Mouse (Mus musculus) erythroblast, embryonic 14.5 days (primary cell): ENCODE results near the gene Coro6. TPM values are rescaled to one million over a fixed set of nuclear protein-coding genes. Genes with fewer than 3 reads are reported as not detected.
A peak's percentile ranks its signal among the peaks of the same experiment; 100 is the strongest.

ENCODE experiments used
- H3K27me3 ChIP-seq: 2 replicates; pipeline ENCODE4 v1.6.1; 2012; ENCODE audit warnings: inconsistent platforms; ENCODE audit not compliant: control insufficient read depth
- H3K36me3 ChIP-seq: 2 replicates; pipeline ENCODE4 v1.6.1; 2012; ENCODE audit warnings: mild to moderate bottlenecking, inconsistent platforms; ENCODE audit not compliant: control insufficient read depth
- H3K4me1 ChIP-seq: 2 replicates; pipeline ENCODE4 v1.6.1; 2012; ENCODE audit warnings: inconsistent platforms; ENCODE audit not compliant: control insufficient read depth
- H3K4me3 ChIP-seq: replicated peaks from 2 replicates; pipeline ENCODE3; 2012; ENCODE audit warnings: moderate library complexity, mild to moderate bottlenecking, inconsistent platforms
- H3K9me3 ChIP-seq: 2 replicates; pipeline ENCODE4 v1.6.1; 2012; ENCODE audit warnings: low read length, inconsistent platforms, mixed read lengths; ENCODE audit not compliant: control insufficient read depth
- GATA1 ChIP-seq: IDR thresholded peaks from 2 replicates; pipeline ENCODE4 v1.6.1; 2012; ENCODE audit warnings: low read length, inconsistent platforms, mixed read lengths
- TAL1 ChIP-seq: IDR thresholded peaks from 3 replicates; pipeline ENCODE4 v1.6.1; 2012; ENCODE audit warnings: low read length, inconsistent platforms, mixed read lengths
- polyA plus RNA-seq: library from polyadenylated mRNA; stranded (reverse); fragments of >175 nt; gene quantifications from 2 replicates; pipeline ENCODE4 v1.2.3, GENCODE M21; 2012

Gene Coro6
- polyA plus RNA-seq, 1 experiment = not detected

DNA sequence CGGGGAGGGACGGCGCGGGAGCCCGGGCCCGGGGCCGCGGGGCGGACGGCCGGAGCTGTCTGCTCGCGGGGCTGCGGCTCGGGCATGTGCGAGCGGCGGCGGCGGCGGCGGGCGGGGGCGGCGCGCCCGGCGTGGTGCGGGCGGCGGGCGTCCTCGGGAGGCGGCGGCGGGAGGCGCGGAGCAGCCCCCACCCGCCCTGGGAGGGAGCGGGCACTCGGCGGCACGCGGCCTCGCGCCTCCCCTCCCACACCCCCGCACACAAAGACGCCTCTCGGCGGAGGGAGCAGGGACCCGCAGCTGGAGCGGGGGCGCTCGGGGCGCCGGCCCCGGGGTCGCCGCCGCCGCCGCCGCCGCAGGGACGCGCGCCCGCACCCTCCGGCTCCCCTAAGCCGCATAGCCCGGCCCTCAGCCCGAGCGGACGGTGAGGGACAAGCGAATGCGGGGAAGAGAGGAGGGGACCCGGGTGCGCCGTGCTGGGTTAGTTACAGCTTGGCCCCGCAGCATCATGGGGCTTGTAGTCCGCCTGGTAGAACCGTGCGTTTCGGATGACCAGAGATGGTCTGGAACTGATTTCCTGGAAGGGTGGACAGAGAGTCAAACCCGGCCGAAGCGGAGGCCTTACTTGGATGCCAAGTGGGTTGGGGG, 27.5 kb downstream of the Coro6 start, which contains the start of gene Ankrd13b:
TSS of gene Ankrd13b (minus strand) at position 88 of the 645 bp plus-strand sequence.
- Histone ChIP-seq H3K4me1 (peaks cover 54% of the 10 kb centered on the region), H3K9me3 (peaks cover 2% of the 10 kb centered on the region; the same call in 1 of the 2 replicates), H3K4me3 (peak within 1 kb of the TSS; percentile 64), H3K27me3 (peaks cover 50% of the 10 kb centered on the region), H3K36me3 (no peaks in the 10 kb centered on the region)
- no peak for TF ChIP-seq TAL1

DNA sequence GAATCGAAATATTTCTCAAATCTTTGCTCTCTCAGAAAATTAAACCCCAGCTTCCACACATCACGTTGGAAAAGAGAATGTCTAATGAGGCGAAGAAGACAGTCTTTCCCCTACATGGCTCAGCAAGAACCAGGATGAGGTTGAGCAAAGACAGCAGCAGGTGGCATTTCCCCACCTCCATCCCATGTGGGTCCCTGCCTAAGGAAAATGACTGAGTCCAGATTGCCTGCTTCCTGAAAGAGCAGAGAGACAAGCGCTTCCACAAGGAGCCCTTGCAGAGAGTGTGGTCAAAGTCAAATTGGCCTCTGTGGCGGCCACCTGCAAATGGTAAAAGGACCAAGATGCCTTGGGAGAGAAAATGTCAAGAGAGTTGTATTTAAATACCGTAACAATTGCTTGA, 28.2 kb downstream of the Coro6 start:
- H3K4me3 ChIP-seq = no peak overlapping the region

DNA sequence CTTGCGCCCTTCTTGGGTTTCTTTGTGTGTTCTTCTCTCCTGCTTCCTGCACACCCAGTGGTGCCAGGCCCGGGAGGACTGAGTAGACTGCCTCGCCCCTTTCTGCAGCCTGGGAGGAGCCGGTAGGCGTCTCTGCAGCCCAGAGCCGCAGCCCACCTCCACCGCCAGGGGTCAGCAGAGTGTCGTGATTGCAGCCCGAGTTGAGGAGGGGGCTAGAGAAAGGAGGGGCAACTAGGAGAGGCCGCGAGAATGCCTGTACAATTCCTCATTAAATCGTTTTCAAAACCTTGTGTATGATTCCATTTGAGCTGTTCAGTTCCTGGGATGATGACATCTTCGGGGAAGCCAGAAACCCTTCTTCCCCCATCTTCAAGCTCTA, 28.9 kb downstream of the Coro6 start:
- peak overlapping the region; percentile 65 for H3K4me3 ChIP-seq
- TF ChIP-seq TAL1 = no peak
- TF ChIP-seq GATA1 = no peak
- H3K27me3 ChIP-seq = peaks cover 50% of the 10 kb centered on the region
- H3K4me1 ChIP-seq = peaks cover 64% of the 10 kb centered on the region
- H3K36me3 ChIP-seq = no peaks in the 10 kb centered on the region
- H3K9me3 ChIP-seq = peaks cover 2% of the 10 kb centered on the region; the same call in 1 of the 2 replicates

More for the DNA sequence above, 28.2 kb downstream of the Coro6 start:
- TF ChIP-seq GATA1 (no peak), TAL1 (no peak)
- Histone ChIP-seq H3K9me3 (peaks cover 2% of the 10 kb centered on the region; the same call in 1 of the 2 replicates), H3K4me1 (peaks cover 60% of the 10 kb centered on the region), H3K27me3 (peaks cover 50% of the 10 kb centered on the region), H3K36me3 (no peaks in the 10 kb centered on the region)

DNA sequence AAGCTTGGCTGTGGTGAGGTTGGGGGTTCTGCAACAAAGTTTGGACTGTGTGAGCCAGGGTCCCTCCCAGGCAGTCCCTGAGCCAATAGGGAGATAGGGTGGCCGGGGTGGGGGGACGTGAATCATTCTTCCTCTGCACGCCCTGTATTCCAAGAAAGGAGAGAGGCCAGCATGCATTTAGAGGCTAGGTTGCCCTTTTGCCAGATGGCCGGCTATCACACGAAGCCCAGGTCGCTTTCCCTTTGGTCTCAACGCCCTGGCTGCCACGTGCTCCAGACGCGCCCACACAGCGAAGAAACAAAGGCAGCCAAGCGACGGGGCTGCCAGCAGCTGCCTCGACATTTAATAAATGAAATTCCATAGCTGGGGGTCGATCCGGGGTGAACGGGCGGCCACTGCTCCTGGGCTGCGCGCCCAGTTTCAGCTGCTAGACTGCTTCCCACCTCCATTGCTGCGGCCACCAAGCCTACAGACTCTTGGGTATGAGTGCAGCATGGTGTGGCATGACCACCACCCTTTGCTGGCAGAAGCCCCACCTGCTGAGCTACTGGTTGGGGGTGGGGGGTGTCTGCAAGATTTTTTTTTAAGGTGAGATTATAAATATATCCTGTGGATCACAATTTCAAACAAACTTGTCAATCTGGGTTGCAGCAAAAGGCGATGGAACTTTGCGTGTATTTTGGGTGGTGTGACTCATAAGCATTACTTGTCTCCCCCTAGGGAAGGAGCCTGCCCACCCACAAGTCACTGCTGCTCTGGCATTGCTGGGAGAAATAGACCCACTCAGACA, 29.5 kb downstream of the Coro6 start:
- Histone ChIP-seq H3K4me1 (peaks cover 66% of the 10 kb centered on the region), H3K36me3 (no peaks in the 10 kb centered on the region), H3K9me3 (peaks cover 2% of the 10 kb centered on the region; the same call in 1 of the 2 replicates), H3K4me3 (peak overlapping the region; percentile 65), H3K27me3 (peaks cover 50% of the 10 kb centered on the region)
- TF ChIP-seq TAL1 (no peak), GATA1 (no peak)

DNA sequence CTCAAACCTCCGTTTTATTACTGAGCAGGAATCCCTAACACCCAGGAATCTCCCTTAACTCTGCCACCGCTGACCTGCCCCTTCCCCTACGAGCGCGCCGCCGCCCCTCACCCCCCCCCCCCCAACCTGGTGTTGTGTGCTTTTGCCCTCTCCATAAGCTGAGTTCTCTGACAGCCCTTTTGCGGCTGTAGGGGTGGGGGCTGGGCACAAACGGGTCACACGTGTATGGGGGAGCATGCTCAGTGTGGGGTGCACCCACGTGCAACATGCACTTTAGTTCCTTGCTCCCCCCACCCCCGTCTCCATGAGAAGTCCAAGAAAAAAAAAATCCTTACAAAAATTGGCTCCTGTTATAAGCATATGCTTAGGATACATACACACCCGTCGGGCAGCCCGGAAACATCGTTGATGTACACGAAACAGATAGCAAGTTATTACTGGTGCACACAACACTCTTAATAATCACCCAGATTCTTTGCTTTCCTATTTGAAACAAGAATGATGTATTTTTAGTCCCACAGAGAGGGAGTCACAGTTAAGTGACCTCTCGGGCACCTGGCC, 30.2 kb downstream of the Coro6 start:
- peaks cover 4% of the 10 kb centered on the region; the same call in 1 of the 2 replicates for H3K36me3 ChIP-seq
- H3K4me3 ChIP-seq = peak overlapping the region; percentile 65
- peaks cover 73% of the 10 kb centered on the region for H3K4me1 ChIP-seq
- H3K9me3 ChIP-seq = peaks cover 2% of the 10 kb centered on the region; the same call in 1 of the 2 replicates
- TF ChIP-seq TAL1 (no peak), GATA1 (no peak)
- peaks cover 50% of the 10 kb centered on the region for H3K27me3 ChIP-seq

DNA sequence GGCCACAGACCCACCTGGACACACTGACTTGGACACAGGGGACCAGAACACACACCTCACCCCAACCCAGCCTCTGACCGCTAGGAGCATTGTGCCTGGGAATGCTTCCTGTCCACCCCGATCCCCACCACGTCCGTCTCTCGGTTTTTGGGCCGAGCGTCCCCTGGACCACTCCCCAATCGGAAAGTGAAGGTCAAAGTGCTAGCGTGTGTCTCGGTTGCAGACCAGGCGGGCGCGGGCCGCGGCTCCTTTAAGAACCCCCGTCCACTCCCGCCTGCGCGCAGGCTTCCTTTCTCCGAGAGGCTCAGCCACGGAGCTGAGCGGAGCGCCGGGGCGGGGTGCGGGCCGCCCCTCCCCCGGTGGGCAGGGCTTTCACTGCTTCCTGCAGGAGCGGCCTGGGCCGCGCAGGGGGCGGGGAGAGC, 30.7 kb downstream of the Coro6 start:
- Histone ChIP-seq H3K4me3 (peak overlapping the region; percentile 65), H3K27me3 (peaks cover 45% of the 10 kb centered on the region), H3K9me3 (peaks cover 2% of the 10 kb centered on the region; the same call in 1 of the 2 replicates), H3K36me3 (peaks cover 4% of the 10 kb centered on the region; the same call in 1 of the 2 replicates), H3K4me1 (peaks cover 77% of the 10 kb centered on the region)
- no peak for TF ChIP-seq GATA1
- no peak for TF ChIP-seq TAL1

DNA sequence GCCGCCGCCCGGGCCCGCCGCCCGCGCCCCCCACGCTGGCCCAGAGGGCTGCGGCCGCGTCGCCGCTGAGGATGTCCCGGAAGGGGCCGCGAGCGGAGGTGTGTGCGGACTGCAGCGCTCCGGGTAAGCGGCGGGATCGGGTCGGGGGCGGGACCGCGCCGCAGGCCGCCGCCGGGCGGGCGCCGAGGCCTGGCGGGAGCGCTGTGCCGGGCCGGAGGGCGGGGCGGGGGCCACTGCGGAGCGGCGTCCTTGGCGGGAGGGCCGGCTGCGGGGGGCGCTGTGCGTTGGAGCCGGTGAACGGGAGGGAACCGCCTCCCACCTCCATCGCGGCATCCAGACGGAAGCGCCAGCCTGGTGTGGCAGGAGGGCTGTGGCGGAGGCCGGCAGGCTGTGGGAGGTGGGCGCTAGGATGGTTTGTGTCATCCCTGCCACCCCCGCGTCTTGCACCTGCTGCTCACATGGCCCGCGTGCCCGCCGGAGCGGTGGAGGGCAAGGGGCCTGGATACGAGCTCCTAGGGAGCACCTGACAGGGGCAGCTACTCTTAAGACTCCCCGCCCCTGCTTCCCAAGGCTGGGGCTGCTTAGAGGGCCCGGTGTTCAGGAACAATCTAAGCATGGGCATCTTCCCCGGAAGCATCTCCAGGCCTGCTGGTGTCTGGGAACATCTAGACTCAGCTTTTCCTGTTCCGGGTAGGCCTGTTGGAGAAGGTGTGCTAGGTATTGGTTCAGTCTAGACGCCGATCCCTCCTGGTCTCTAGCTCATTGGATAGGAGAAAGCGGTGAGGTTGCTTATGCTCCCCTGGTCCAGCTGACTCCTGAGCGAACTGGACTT, 31.5 kb downstream of the Coro6 start, which contains the start of gene Git1:
TSS of gene Git1 (plus strand) at position 51 of the 832 bp plus-strand sequence.
- peaks cover 2% of the 10 kb centered on the region; the same call in 1 of the 2 replicates for H3K9me3 ChIP-seq
- peak within 1 kb of the TSS; percentile 65 for H3K4me3 ChIP-seq
- peaks cover 5% of the 10 kb centered on the region for H3K36me3 ChIP-seq
- peaks cover 77% of the 10 kb centered on the region for H3K4me1 ChIP-seq
- TF ChIP-seq GATA1 (no peak), TAL1 (no peak)
- peaks cover 37% of the 10 kb centered on the region for H3K27me3 ChIP-seq

DNA sequence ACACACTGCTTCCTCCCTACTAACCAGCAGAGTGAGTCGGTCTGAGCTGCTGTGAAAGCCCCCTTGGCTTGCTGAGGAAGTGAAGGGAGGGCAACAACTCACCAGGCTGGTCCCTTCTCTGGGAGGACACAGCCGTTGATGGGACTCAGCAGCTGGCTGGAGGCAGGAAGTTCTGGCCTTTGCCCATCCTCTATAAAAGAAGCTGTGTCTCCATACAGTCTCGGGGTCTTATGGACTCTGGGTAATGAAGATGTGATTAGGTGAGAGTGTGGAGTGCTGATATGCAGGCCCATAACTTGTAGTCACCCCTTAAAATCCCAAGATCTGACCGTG, 32.1 kb downstream of the Coro6 start:
- Histone ChIP-seq H3K4me3 (peak overlapping the region; percentile 65), H3K4me1 (peaks cover 71% of the 10 kb centered on the region), H3K9me3 (peaks cover 2% of the 10 kb centered on the region; the same call in 1 of the 2 replicates), H3K27me3 (peaks cover 31% of the 10 kb centered on the region), H3K36me3 (peaks cover 10% of the 10 kb centered on the region)
- no peak for TF ChIP-seq GATA1
- TF ChIP-seq TAL1 = no peak
